Mouse (Mus musculus) MEL (cell line): ENCODE results near the gene Ccdc82. TPM values are rescaled to one million over a fixed set of nuclear protein-coding genes. Genes with fewer than 3 reads are reported as not detected.
A peak's percentile ranks its signal among the peaks of the same experiment; 100 is the strongest.

ENCODE experiments used
- DNase-seq: peaks from one replicate; pipeline ENCODE4 v3.0.0; 2011; ENCODE audit warnings: low read depth, low spot score
- H3K27ac ChIP-seq: 2 replicates; pipeline ENCODE4 v1.5.1; 2012; ENCODE audit warnings: low read depth, mild to moderate bottlenecking, control low read depth, low read length, moderate library complexity; ENCODE audit not compliant: control insufficient read depth
- H3K27me3 ChIP-seq, 2 experiments: fragments of 150-350 bp in 1 of 2; sonication (generic) in 1 of 2; 2 replicates each; pipeline ENCODE4 v1.6.1; 2012; ENCODE audit warnings: low read length in 2 of 2, mild to moderate bottlenecking in 2 of 2, improper control_type of control experiment in 1 of 2, moderate library complexity in 1 of 2; ENCODE audit not compliant: insufficient read depth in 2 of 2, control insufficient read depth in 1 of 2
- H3K36me3 ChIP-seq, 2 experiments: 2 replicates each; pipeline ENCODE4 v1.6.1; 2012 to 2014; ENCODE audit warnings: low read length in 2 of 2, improper control_type of control experiment in 1 of 2, inconsistent platforms in 1 of 2, mild to moderate bottlenecking in 1 of 2; ENCODE audit not compliant: insufficient read depth in 2 of 2, control insufficient read depth in 1 of 2
- H3K4me1 ChIP-seq, 2 experiments: fragments of 150-350 bp in 1 of 2; sonication (generic) in 1 of 2; 2 replicates each; pipeline ENCODE4 v1.6.1; 2012; ENCODE audit warnings: low read length in 2 of 2, improper control_type of control experiment in 1 of 2, mild to moderate bottlenecking in 1 of 2; ENCODE audit not compliant: insufficient read depth in 2 of 2, control insufficient read depth in 1 of 2
- H3K4me3 ChIP-seq, 2 experiments: fragments of 150-350 bp in 1 of 2; sonication (generic) in 1 of 2; 2 replicates each; pipeline ENCODE4 v1.5.1; 2012; ENCODE audit warnings: low read depth in 2 of 2, low read length in 2 of 2, mild to moderate bottlenecking in 2 of 2, moderate library complexity in 2 of 2, control low read depth in 1 of 2, improper control_type of control experiment in 1 of 2; ENCODE audit not compliant: control insufficient read depth in 1 of 2, insufficient read depth in 1 of 2
- H3K79me2 ChIP-seq: 2 replicates; pipeline ENCODE4 v1.6.1; 2012; ENCODE audit warnings: mild to moderate bottlenecking, low read length, moderate library complexity; ENCODE audit not compliant: control insufficient read depth, poor library complexity, insufficient read depth
- H3K9ac ChIP-seq: 2 replicates; pipeline ENCODE4 v1.6.1; 2012; ENCODE audit warnings: low read depth, mild to moderate bottlenecking, control low read depth, low read length, moderate library complexity; ENCODE audit not compliant: control insufficient read depth, poor library complexity, severe bottlenecking
- H3K9me3 ChIP-seq: fragments of 150-350 bp; sonication (generic); replicated peaks from 2 replicates; pipeline ENCODE4 v1.6.1; 2012; ENCODE audit warnings: mild to moderate bottlenecking, low read length, improper control_type of control experiment, moderate library complexity; ENCODE audit not compliant: insufficient read depth
- CHD1 ChIP-seq: IDR thresholded peaks from 2 replicates; pipeline ENCODE4 v1.6.1; 2012; ENCODE audit warnings: low read depth, mild to moderate bottlenecking, inconsistent platforms, low read length, improper control_type of control experiment
- CTCF ChIP-seq, 3 experiments: IDR thresholded peaks in 2 of 3; conservative IDR thresholded peaks in 1 of 3; 2 replicates each; pipeline ENCODE4 v1.5.1; 2011 to 2012; ENCODE audit warnings: low read length in 3 of 3, low read depth in 2 of 3, mild to moderate bottlenecking in 2 of 3, improper control_type of control experiment in 1 of 3, inconsistent platforms in 1 of 3, mixed read lengths in 1 of 3, moderate library complexity in 1 of 3; ENCODE audit not compliant: control insufficient read depth in 1 of 3, insufficient read depth in 1 of 3, poor library complexity in 1 of 3, severe bottlenecking in 1 of 3
- E2F4 ChIP-seq: IDR thresholded peaks from 2 replicates; pipeline ENCODE4 v1.6.1; 2011; ENCODE audit warnings: low read depth, low read length, improper control_type of control experiment, borderline replicate concordance
- GATA1 ChIP-seq: IDR thresholded peaks from 2 replicates; pipeline ENCODE4 v1.6.1; 2011; ENCODE audit warnings: low read depth, low read length, improper control_type of control experiment
- HCFC1 ChIP-seq: IDR thresholded peaks from 2 replicates; pipeline ENCODE4 v1.6.1; 2012; ENCODE audit warnings: low read depth, mild to moderate bottlenecking, inconsistent platforms, low read length, improper control_type of control experiment, moderate library complexity
- JUND ChIP-seq: IDR thresholded peaks from 2 replicates; pipeline ENCODE4 v1.6.1; 2011; ENCODE audit warnings: low read depth, mild to moderate bottlenecking, improper control_type of control experiment, low read length
- KAT2A ChIP-seq: conservative IDR thresholded peaks from 2 replicates; pipeline ENCODE4 v1.6.1; 2012; ENCODE audit warnings: low read depth, low read length, improper control_type of control experiment, inconsistent platforms
- MYC ChIP-seq: IDR thresholded peaks from 2 replicates; pipeline ENCODE4 v1.6.1; 2011; ENCODE audit warnings: low read depth, mild to moderate bottlenecking, low read length, improper control_type of control experiment, moderate library complexity
- POLR2A ChIP-seq, 2 experiments: IDR thresholded peaks; 2 replicates each; pipeline ENCODE4 v1.6.1; 2011 to 2012; ENCODE audit warnings: low read length in 2 of 2, mild to moderate bottlenecking in 2 of 2, control low read depth in 1 of 2, improper control_type of control experiment in 1 of 2, low read depth in 1 of 2, moderate library complexity in 1 of 2; ENCODE audit not compliant: control insufficient read depth in 1 of 2, insufficient read depth in 1 of 2, poor library complexity in 1 of 2
- POLR2AphosphoS2 ChIP-seq: IDR thresholded peaks from 2 replicates; pipeline ENCODE4 v1.6.1; 2011; ENCODE audit warnings: low read length, improper control_type of control experiment
- POLR2AphosphoS5 ChIP-seq: IDR thresholded peaks from 2 replicates; pipeline ENCODE4 v1.6.1; 2012; ENCODE audit warnings: low read depth, borderline replicate concordance, mild to moderate bottlenecking, inconsistent platforms, low read length, moderate library complexity, mixed read lengths
- RAD21 ChIP-seq: IDR thresholded peaks from 2 replicates; pipeline ENCODE4 v1.6.1; 2011; ENCODE audit warnings: mild to moderate bottlenecking, low read depth, low read length, improper control_type of control experiment
- SIN3A ChIP-seq: IDR thresholded peaks from 2 replicates; pipeline ENCODE4 v1.6.1; 2012; ENCODE audit warnings: low read length, improper control_type of control experiment, inconsistent platforms
- SMC3 ChIP-seq: IDR thresholded peaks from 2 replicates; pipeline ENCODE4 v1.6.1; 2011; ENCODE audit warnings: low read depth, low read length, improper control_type of control experiment
- TAL1 ChIP-seq: IDR thresholded peaks from 2 replicates; pipeline ENCODE4 v1.6.1; 2012; ENCODE audit warnings: mild to moderate bottlenecking, inconsistent platforms, low read length, moderate library complexity, mixed read lengths
- UBTF ChIP-seq: IDR thresholded peaks from 2 replicates; pipeline ENCODE4 v1.6.1; 2012; ENCODE audit warnings: low read depth, mild to moderate bottlenecking, inconsistent platforms, low read length, improper control_type of control experiment, moderate library complexity, borderline replicate concordance; ENCODE audit not compliant: insufficient read depth
- USF2 ChIP-seq, 2 experiments: IDR thresholded peaks; 2 replicates each; pipeline ENCODE4 v1.6.1; 2011 to 2012; ENCODE audit warnings: improper control_type of control experiment in 2 of 2, low read length in 2 of 2, borderline replicate concordance in 1 of 2, inconsistent platforms in 1 of 2, low read depth in 1 of 2, mild to moderate bottlenecking in 1 of 2; ENCODE audit not compliant: insufficient read depth in 1 of 2
- ZC3H11A ChIP-seq: IDR thresholded peaks from 2 replicates; pipeline ENCODE4 v1.6.1; 2012; ENCODE audit warnings: low read depth, mild to moderate bottlenecking, inconsistent platforms, low read length, improper control_type of control experiment
- ZNF384 ChIP-seq: IDR thresholded peaks from 2 replicates; pipeline ENCODE4 v1.6.1; 2012; ENCODE audit warnings: low read depth, mild to moderate bottlenecking, inconsistent platforms, low read length, improper control_type of control experiment
- polyA plus RNA-seq, 2 experiments: library from polyadenylated mRNA; stranded (reverse) in 1 of 2; unstranded in 1 of 2; fragments of >175 nt in 1 of 2; fragments of >200 nt in 1 of 2; gene quantifications; 2 replicates each; pipeline versions ENCODE4 v1.2.1 to v1.2.4; 2012; ENCODE audit warnings: low replicate concordance in 2 of 2, low read depth in 1 of 2; ENCODE audit not compliant: insufficient read length in 2 of 2, insufficient read depth in 1 of 2, missing spikeins in 1 of 2
- total RNA-seq: library from RNA; depleted of rRNA; stranded (reverse); fragments of 300-350 nt; gene quantifications from 2 replicates; pipeline ENCODE4 v1.2.3, GENCODE M21; 2012

Ccdc82 gene
- total and polyA plus RNA-seq, 3 experiments: 8.4 to 79.8 (median 15.0) TPM

GRCm38 (mm10) chr9:13231545-13232216, 15.1 kb upstream of the Ccdc82 start (continued):
- TF ChIP-seq E2F4 (no peak), KAT2A (no peak), SMC3 (peak; percentile 99), SIN3A (no peak; the same call in 1 of the 2 replicates), MYC (peak; percentile 56; the same call in 1 of the 2 replicates), CHD1 (no peak), POLR2AphosphoS5 (no peak), HCFC1 (no peak), POLR2AphosphoS2 (no peak), CTCF (IDR thresholded peaks at IDR 0.05 in 2 of 3, conservative IDR thresholded peaks at IDR 0.05 in 1 of 3; ENCODE audit: control insufficient read depth in 1 of 3, insufficient read depth in 1 of 3, low read depth in 2 of 3, low read length in 3 of 3, poor library complexity in 1 of 3, severe bottlenecking in 1 of 3) (peak; percentile 86 to 100 (median 98)), POLR2A (IDR thresholded peaks at IDR 0.05; ENCODE audit: control insufficient read depth in 1 of 2, insufficient read depth in 1 of 2, low read depth in 1 of 2, low read length in 2 of 2, poor library complexity in 1 of 2) (no peak), ZC3H11A (peak; percentile 99), UBTF (no peak)

DNA sequence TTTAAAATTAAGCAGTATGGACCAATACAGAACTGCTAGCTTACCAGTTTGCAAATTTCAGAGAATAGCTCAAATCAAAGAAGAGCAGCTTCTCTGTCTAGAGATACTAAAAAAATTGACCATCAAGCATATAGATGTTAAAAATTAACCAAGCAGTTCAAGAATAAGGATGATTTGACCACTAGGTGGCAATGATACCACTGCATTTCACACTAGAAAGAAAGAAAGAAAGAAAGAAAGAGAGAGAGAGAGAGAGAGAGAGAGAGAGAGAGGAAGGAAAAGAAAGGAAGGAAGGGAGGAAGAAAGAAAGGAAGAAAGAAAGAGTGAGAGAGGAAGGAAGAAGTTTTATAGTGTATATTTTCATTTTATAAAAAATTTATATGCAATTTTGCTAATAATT, 4.4 kb upstream of the Ccdc82 start:
- H3K4me1 ChIP-seq: peaks cover 3 to 9% of the 10 kb centered on the region in 2 experiments; a peak in 2 of 4 replicates
- peak; percentile 84 for DNase-seq
- H3K79me2 ChIP-seq: peaks cover 1% of the 10 kb centered on the region
- H3K27ac ChIP-seq: no peak overlapping the region
- H3K36me3 ChIP-seq: peaks cover 0 to 15% of the 10 kb centered on the region in 2 experiments; a peak in 2 of 4 replicates
- TF ChIP-seq RAD21 (peak; percentile 98), ZNF384 (0 out of 2 replicates have a peak, but pooled peaks have one; percentile 54), HCFC1 (peak; percentile 33; the same call in 1 of the 2 replicates), JUND (peak; percentile 95), TAL1 (no peak), GATA1 (0 out of 2 replicates have a peak, but pooled peaks have one; percentile 4), USF2 (IDR thresholded peaks at IDR 0.05; ENCODE audit: borderline replicate concordance in 1 of 2, insufficient read depth in 1 of 2, low read depth in 1 of 2, low read length in 2 of 2) (no peak), ZC3H11A (peak; percentile 98), POLR2AphosphoS2 (no peak), CTCF (IDR thresholded peaks at IDR 0.05 in 2 of 3, conservative IDR thresholded peaks at IDR 0.05 in 1 of 3; ENCODE audit: control insufficient read depth in 1 of 3, insufficient read depth in 1 of 3, low read depth in 2 of 3, low read length in 3 of 3, poor library complexity in 1 of 3, severe bottlenecking in 1 of 3) (peak; percentile 25 to 98 (median 66); a peak in 5 of 6 replicates), POLR2A (IDR thresholded peaks at IDR 0.05; ENCODE audit: control insufficient read depth in 1 of 2, insufficient read depth in 1 of 2, low read depth in 1 of 2, low read length in 2 of 2, poor library complexity in 1 of 2) (no peak), SIN3A (0 out of 2 replicates have a peak, but pooled peaks have one; percentile 35), SMC3 (peak; percentile 99)
- H3K9ac ChIP-seq: no peak overlapping the region
- H3K9me3 ChIP-seq: no peaks in the 10 kb centered on the region
- H3K27me3 ChIP-seq: peaks cover 0 to 2% of the 10 kb centered on the region in 2 experiments; a peak in 1 of 4 replicates
- no peak overlapping the region for H3K4me3 ChIP-seq
